Mouse (Mus musculus): ENCODE data around the gene Ctnnbip1.
"Not testable (repeated sequence)": the region's sequence is repeated elsewhere in the genome, so short reads cannot be mapped to it uniquely, and the experiment has no call there.

Ctnnbip1 gene

DNA sequence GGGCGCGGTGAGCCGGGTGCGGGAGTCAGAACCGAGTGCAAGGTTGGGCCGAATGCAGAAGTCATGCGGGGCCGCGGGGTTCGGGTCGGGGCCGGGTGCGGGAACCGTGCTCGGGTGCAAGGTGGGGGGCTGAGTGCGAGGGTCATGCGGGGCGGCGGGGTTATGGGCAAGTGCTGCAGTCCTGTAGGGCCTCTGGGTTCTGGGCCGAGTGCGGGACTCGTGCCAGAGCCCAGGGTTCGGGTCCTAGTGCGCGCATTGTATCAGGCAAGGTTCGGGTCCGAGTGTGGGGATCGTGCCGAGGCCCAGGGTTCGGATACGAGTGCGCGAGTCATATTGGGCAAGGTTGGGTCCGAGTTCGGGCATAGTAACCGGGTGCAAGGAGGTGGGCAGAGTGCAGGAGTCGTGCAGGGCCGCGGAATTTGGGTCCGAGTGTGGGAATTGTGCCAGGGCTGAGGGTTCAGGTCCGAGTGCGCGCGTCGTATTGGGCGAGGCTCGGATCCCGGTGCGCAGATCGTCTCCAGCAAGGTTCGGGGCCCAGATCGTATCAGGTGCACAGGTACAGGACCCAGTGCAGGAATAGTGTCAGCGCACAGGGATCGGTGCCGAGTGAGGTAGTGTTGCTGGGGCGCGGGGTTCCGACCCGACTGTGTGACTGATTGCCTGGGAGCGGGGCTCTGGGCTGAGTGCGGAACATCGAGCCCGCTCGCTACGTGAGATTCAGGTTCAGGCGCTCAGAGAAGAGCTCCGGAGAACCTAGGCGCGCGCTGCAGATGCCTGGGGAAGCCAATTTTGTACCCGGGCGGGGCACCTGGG is 69.0 kb downstream of the Ctnnbip1 start:
- no peak for DNase-seq (ENCODE audit: low spot score)

DNA sequence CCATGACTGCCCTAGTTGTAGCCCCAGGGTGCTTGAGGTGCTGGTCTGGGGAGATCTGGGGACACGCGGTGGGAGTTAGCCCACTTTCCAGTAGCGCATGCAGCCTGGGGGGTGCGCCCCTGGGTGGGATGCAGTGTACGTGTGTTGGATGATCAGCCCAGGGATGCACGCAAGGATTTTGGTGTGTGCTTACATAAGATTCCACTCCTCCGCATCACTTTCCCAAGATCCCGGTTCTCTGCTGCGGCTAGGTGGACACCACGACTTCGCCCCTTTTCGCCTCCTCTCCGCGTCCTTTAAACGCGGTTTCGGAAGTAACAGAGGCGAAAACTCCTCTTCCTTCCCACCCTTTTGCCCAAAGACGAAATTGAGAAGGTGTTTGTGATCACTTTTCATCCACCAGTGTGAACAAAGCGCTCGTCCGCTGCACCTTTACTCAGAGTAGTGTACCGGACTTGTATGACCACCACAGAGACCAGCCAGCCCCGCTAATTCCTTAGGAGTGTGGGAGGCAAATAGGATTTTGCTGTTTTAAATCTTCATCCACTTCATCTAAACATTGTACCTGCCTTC is 69.6 kb downstream of the Ctnnbip1 start:
- no peak for DNase-seq (ENCODE audit: low spot score)

DNA sequence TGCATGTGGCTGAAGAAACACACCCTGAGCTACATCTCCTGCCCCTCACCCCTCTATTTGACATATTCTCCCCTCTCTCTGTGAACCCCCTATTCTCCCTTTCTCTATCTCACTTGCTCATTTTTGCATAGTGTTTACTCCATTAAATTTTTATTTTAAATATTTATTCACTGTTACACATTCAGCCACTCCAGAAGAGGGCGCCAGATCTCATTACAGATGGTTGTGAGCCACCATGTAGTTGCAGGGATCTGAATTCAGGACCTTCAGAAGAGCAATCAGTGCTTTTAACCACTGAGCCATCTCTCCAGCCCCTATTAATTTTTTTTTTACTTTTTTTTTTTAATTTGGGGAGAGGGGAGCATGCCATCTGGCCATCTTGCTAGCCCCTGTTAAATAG is 72.2 kb downstream of the Ctnnbip1 start:
- no peak for DNase-seq (ENCODE audit: low spot score)

DNA sequence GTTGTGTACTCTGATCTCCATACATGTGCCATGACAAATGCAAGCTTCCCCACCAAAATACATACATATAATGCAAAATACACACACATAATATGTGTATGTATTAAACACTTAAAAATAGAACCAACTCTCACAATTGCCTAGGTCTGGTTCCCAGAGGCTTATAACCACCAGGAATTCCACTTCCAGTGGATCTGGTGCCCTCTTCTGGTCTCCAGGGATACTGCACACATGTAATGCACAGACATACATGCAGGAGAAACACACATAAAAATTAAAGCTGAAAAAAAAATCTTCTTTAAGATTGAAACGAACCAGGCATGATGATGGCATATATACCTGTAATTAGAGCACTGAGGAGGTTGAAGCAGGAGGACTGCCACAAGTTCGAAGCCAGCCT is 73.5 kb downstream of the Ctnnbip1 start:
- no peak for DNase-seq (ENCODE audit: low spot score)

DNA sequence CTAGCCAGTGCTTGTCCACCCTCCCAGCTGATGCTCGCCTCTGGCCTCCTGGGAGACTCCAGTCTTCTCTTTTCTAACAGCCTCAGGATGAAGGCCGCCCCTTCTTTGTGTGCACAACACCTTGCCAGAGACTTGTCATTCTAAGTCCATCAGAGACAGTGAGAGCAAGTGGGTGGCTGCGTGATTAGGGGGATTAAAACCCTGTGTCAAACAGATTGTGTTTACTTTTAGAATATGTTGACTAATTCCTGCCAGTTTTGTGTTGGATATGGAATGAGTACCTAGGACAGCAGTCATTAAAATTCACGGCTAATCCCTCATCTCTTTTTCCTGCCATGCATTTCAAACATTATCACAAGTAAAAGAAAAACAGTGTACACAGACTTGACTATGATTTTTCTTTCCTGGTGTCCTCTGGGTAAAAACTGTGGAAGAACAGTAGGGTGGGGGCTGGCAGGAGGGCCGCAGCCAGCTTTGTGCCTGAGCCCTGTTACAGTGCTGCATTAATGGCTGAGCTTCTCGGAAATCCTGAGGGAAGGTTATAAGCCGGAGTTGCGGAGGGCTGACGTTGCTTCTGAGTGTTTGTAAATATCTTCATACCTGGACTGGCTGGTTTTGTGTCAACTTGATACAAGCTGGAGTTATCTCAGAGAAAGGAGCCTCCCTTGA is 77.0 kb downstream of the Ctnnbip1 start:
- no peak for DNase-seq (ENCODE audit: low spot score)

DNA sequence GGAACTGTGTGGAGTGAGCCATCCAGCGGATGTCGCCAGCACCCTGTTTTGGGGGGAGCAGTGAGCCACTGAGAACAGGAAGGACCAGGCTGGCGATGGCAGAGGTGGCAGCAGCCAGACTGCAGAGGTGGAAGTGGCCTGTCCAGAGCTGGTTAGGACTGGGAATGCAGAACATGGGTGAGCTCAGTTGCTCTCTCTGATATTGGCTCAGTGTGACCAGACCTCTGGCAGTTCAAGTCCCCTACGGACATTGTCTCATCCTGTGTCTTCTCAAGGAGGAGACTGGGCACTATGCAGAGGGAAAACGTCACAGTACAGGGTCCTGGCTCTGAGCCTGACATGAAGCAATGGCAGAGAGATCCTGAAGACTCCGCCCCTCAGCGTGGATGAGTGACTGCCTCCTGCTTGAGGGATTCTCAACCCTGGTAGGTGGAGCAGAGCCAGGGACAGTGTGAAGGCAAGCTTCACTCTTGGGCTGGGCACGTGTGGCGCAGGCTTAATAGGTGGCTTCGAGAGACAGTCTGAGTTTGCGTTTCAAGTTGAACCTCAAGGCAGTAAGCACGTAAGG is 79.7 kb downstream of the Ctnnbip1 start:
- no peak for DNase-seq (ENCODE audit: low spot score)

DNA sequence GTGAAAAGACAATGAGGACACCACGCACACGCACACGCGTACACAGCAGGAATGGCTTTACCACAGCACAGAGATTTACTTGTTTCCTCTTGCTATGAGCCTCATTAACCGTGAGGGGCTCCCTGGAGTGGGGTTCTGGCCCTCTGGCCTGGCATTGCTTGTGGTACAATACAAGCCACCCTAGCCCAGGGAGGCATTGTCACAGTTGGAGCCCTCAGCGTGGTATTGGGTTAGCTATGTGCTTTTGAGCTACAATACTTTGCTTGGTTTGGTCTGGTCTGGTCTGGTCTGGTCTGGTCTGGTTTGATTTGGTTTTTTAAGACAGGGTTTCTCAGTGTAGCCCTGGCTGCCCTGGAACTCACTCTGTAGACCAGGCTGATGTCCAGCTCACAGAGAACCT is 81.5 kb downstream of the Ctnnbip1 start:
- no peak for DNase-seq (ENCODE audit: low spot score)

DNA sequence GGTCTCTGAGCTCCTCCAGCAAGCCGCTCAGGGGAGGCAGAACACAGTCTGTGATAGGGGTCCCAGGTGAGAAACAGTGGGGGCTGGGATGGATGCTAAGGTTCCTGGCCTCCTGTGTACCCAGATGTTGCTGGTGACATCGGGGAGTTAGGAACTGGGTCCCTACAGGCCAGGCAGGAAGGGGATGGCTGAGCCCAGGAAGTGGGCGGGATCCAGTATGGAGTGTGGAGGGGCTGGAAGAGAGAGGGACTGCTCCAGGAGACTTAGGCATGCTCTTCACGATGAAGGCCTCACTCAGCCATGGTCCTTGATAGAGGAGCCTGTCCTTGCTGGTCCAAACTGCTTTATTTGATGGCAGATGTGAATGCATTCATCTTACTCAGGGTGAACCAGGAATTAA is 82.1 kb downstream of the Ctnnbip1 start:
- no peak for DNase-seq (ENCODE audit: low spot score)

DNA sequence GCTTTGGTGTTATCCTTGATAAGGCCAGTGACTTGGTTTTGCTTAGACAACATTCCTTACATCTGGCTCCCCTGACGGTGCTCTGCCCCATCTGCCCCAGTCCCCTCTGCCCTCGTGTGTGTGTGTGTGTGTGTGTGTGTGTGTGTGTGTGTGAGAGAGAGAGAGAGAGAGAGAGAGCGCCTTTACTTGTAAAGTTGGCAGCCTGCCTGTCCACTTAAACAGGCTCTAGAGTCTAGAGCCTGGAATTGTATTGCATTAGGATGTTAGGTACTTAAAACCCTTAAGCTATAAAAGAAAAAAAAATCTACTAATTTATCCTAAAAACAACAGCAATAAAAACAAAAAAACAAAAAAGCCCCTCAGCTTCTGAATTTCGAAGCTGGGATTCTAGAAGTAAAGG is 83.4 kb downstream of the Ctnnbip1 start:
- DNase-seq (ENCODE audit: low spot score) = no peak

DNA sequence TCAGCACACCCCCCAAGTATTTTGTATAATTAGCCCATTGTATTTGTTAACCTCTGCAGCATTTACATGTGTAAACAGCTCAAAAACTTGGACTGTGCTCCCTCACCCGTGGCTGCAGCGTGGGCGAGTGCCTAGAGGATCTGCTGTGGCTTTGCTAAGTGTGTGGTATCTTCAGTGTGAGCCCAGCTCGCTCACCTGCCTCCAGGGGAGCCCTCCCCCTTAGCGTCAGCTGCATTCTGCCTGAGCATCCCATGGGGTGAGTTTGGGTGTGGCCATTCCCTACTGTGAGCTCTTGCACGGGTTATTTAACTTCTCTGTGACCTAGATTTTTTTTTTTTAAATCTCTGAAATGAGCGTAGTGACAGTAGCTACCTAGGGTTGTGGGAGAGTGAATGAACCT is 84.2 kb downstream of the Ctnnbip1 start:
- no peak for DNase-seq (ENCODE audit: low spot score)

DNA sequence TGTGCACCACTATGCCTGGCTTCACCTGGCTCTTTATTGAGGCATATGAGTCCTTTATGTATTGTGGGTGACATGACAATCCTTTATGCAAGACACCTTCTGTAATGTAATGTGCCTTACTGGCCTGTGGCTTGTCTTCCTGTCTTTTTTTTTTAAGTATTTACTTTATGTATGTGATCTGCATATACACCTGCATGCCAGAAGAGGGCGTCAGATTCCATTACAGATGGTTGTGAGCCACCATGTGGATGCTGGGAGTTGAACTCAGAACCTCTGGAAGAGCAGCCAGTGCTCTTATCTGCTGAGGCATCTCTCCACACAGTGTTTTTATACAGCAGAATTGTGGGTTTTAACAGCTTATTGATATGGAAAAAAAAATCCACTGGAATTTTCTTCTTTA is 85.8 kb downstream of the Ctnnbip1 start:
- no peak for DNase-seq (ENCODE audit: low spot score)

DNA sequence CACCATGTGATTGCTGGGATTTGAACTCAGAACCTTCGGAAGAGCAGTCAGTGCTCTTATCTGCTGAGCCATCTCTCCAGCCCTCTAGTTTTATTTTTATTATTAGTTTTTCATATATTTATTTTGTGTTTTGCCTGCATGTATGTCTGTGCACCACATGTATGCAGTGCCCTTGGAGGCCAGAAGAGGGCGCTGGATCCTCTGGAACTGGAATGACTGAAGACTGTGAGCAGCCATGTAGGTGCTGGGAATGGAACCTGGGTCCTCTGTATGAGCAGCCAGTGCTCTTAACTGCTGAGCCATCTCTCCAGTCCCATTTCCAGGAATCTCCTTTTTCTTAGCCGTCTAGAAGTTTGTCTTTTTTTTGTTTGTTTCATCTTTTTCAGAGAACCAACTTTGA is 86.5 kb downstream of the Ctnnbip1 start:
- no peak for DNase-seq (ENCODE audit: low spot score)

DNA sequence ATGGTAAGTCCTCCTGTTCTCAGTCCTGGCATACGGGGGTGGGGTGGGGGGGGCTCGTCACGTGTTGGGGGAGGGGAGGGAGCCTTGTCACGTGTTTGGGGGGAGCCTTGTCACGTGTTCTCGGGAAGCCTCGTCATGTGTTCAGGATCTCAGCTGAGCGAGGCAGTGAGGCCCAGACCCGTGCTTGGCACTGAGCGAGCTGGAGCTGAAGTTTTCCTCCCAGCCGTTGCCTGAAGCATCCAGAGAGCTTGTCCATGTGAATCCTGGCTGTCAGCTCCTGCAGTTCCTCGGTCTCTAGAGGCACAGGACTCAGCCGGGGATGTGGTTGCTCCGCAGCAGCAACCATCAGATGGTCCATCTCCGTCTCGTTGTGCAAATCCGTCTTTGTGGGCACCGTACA is 88.0 kb downstream of the Ctnnbip1 start:
- DNase-seq (ENCODE audit: low spot score) = no peak

DNA sequence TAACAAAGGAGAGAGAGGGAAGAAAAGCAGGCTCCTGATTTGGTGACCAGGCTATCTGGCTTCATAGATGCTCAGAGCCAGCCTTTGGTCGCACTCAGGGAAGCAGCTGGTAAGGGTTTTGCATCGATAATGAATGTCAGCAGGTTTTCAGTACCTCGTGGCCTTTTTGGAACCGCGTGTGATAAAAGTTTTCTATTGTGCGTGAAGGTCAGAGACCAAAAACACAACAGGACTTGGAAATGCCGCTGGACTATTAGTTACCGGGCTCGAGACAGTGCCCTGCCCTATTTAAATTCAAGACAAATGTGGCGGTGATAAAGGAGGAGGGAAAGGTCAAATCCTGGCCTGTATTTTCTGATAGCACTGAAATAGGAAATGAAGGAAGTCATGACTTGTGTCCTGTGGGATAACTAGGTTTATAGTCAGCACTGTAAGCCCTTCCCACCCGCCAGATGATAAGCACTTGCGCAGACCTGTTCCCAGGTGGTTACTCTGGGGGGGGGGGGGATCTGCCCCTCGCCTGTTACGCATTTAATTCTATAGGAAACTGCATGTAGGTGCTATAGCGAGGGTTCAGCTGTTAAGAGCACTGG is 88.8 kb downstream of the Ctnnbip1 start:
- no peak for DNase-seq (ENCODE audit: low spot score)

DNA sequence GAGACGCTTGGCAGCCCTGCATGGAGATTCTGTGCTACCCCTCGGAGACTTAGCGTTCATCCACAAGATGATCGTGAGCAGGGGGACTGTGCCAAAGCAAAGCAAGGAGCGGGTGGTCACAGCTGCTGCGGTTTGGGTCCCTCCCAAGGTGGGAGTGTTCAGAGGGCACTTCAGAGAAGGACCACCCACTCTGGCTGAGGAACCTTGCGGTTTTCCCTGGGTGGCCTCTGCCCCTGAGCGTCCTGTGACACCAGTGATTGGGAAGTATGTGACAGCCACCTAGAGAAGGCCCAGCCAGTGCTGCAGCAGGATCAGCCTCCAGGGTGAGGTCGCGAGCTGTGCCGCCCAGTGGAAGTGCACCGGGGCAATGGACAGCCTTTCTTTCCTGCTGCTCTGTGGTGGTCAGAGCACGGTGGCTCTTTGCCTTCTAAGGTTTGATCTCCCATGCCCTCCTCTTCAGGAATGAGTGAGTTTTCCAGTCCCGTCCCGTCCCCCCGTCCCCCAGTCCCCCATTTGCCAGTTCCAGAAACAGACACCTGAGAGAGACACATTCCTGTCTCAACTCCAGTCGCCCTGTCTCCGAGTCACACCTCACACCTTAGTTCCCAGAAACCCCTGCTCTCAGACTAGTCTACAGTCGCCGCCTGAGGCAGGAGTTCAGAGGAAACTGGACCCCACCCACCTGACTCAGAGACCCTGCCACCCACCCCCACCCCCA is 89.7 kb downstream of the Ctnnbip1 start:
- no peak for DNase-seq (ENCODE audit: low spot score)

DNA sequence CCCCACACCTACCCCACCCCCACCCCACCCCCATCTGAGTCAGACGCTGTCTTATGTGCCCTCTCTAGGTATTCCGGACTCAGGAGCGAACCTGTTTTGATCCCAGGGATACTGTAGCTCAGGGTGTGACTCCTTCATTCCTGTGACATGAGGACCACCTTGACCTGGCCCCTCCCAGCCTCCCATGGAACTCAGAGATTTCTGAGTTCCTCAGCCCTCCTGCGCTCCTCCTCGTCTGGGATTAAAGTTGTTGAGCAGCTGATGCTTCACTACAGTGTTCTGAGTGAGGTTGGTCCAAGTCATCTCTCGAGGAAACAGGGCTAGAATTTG is 90.2 kb downstream of the Ctnnbip1 start:
- no peak for DNase-seq (ENCODE audit: low spot score)

DNA sequence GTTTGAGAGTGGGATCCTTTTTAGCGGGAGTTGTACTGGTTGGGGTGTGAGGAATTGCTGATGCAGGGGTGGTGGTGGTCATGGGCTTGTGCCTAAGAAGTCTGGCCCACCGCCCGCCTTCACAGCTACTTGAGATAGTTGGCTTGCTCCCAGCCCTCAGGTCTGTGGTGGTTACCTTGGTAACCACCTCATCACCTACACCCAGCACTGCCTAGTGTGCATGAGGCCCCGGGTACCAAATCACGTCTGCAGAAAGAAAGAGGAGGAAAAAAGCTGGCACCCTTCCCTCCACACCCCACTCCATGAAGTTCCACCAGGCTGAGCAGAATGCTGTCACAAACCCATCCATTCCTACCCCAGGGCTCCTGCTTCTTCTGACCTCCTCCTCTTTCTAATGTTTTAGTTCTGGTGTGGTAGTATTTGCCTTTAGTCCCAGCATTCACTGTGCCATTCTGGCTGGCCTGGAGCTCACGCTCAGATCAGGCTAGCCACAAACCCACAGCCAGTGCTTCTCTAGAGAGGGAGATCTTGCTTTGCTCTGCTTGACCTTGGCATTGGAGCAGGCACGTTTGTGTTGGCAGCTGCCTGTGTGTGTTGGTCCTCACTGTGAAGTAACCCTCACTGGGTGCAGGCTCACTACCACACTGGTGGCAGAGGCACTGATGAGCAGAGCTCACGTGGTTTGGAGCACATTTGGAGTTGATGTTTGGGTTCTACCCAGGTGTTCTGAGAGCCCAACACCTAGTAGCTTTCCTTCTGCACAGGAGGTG is 91.4 kb downstream of the Ctnnbip1 start:
- no peak for DNase-seq (ENCODE audit: low spot score)

DNA sequence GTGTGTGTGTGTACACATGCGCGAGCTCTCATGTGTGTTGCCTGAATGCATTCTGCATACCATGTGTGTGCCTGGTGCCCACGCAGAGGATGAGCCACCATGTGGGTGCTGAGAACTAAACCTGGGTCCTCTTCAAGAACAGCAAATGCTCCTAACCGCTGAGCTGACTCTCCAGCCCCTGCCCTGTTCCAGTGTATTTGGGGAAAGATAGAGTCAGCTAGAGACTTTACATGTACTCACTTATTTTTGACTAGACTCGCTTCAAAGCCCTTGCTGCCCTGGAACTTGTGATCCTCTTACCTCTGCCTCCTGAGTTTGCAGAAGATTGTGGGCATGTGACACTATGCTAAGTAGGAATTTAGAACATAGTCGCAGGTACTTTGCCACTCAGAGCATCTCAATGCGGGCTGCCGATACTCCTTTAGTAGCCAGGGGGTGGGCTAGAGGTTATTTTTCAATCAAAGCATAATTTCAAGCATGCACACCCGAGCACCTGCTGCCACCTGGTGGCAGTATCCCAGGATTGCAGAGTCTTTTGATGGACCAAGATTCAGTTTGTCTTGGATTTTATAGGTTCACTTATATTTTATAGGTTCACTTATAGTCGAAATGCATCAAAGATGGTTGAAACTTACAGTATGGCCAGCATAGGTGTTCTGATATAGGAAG is 93.5 kb downstream of the Ctnnbip1 start:
- no peak for DNase-seq (ENCODE audit: low spot score)

DNA sequence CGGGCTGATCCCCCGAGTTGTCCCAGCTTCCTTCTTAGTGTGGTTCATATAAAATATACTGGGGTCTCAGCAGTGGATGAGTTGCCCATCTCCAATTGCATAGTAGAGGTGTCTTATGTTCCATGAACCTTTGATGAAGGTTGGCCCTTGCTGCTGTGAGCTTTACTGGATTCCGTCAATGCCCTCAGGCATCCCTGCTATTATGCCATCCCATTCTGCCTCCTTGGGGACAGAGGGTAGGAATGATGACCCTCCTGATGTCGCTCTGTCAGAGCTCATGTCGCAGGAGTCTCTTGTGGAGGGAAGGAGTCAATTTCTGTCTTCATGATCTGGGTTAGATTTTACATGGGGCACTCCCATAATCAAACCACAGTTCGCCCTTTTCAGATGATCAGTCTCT is 95.5 kb downstream of the Ctnnbip1 start:
- not testable (repeated sequence) for DNase-seq (ENCODE audit: low spot score)

DNA sequence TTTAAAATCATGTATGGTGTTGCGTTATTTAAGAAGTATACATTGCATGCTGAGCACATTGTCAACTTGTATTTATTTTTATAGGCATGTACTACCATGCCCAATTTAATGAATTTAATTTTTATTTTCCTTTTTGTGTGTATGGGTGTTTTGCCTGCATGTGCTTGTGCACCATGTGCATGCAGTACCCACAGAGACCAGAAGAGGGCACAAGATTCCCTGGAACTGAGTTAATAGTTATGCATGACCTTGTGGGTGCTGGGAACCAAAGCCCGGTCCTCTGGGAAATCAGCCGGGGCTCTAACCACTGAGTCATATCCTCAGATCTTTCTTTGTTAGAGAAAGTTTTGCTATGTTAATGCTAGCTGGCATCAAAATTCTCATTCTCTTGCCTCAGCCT is 96.8 kb downstream of the Ctnnbip1 start:
- no peak for DNase-seq (ENCODE audit: low spot score)
